ENCODE assay signal across 9 mouse cellular contexts in genomic region chr11:102643891-102644382, GRCm38 (mm10). TPM values are rescaled to one million over a fixed set of nuclear protein-coding genes. Genes with fewer than 3 reads are reported as not detected.
DNase-seq lines count a peak whose midpoint lies in the region; ATAC-seq and TF ChIP-seq lines count a peak whose summit lies in the region.
"Had no signal": no experiment of that assay in that cellular context is flagged by ENCODE, and none has a peak within 500 bp of the region (broad histone marks: within the 10 kb centered on the region; RNA-seq: fewer than 3 reads in every experiment).

No protein-coding gene starts in this region.

- ATAC-seq in hindbrain, postnatal 0 days: no peak
- ATAC-seq in hindbrain, embryonic 16.5 days: no peak
- ATAC-seq in stomach, embryonic 14.5 days (ENCODE audit: insufficient number of reproducible peaks, insufficient read depth, low FRiP score, low read depth): peak; percentile 88
- no peak for ATAC-seq in hindbrain, embryonic 14.5 days (ENCODE audit: low FRiP score)

- H3K9me3 ChIP-seq in hindbrain, postnatal 0 days (ENCODE audit: low read length): no peaks in the 10 kb centered on the region
- no peaks in the 10 kb centered on the region for H3K9me3 ChIP-seq in hindbrain, embryonic 16.5 days (ENCODE audit: control insufficient read depth, low read length)
- no peaks in the 10 kb centered on the region for H3K9me3 ChIP-seq in embryonic facial prominence, embryonic 10.5 days
- no peaks in the 10 kb centered on the region for H3K9me3 ChIP-seq in stomach, embryonic 14.5 days (ENCODE audit: control insufficient read depth, low read depth, low read length)
- no peaks in the 10 kb centered on the region for H3K9me3 ChIP-seq in hindbrain, embryonic 14.5 days (ENCODE audit: control insufficient read depth, low read length)

- no peak overlapping the region for H3K27ac ChIP-seq in hindbrain, postnatal 0 days
- no peak overlapping the region for H3K27ac ChIP-seq in hindbrain, embryonic 16.5 days (ENCODE audit: low read depth, low read length)
- H3K27ac ChIP-seq in embryonic facial prominence, embryonic 10.5 days (replicated peaks): peak overlapping the region; percentile 32
- H3K27ac ChIP-seq in stomach, embryonic 14.5 days (ENCODE audit: low read length): no peak overlapping the region
- no peak overlapping the region for H3K27ac ChIP-seq in hindbrain, embryonic 14.5 days

- intact Hi-C loops in heart, postnatal 36 days (cut with DNase I): loop anchor here (2.0 kb wide), 1 partner anchor 41 kb away; no protein-coding TSS in a partner anchor

- no peak overlapping the region for H3K4me2 ChIP-seq in hindbrain, postnatal 0 days (ENCODE audit: low read depth, low read length)
- H3K4me2 ChIP-seq in hindbrain, embryonic 16.5 days (ENCODE audit: low read length): no peak overlapping the region
- no peak overlapping the region for H3K4me2 ChIP-seq in stomach, embryonic 14.5 days (replicated peaks; ENCODE audit: low read depth, low read length)
- H3K4me2 ChIP-seq in hindbrain, embryonic 14.5 days (replicated peaks): no peak overlapping the region

- no peaks in the 10 kb centered on the region for H3K36me3 ChIP-seq in hindbrain, postnatal 0 days (ENCODE audit: insufficient read depth, low read length)
- no peaks in the 10 kb centered on the region for H3K36me3 ChIP-seq in hindbrain, embryonic 16.5 days (ENCODE audit: control insufficient read depth, insufficient read depth, low read length)
- H3K36me3 ChIP-seq in embryonic facial prominence, embryonic 10.5 days (replicated peaks): no peaks in the 10 kb centered on the region
- H3K36me3 ChIP-seq in stomach, embryonic 14.5 days (ENCODE audit: control insufficient read depth, insufficient read depth, low read length): no peaks in the 10 kb centered on the region
- no peaks in the 10 kb centered on the region for H3K36me3 ChIP-seq in hindbrain, embryonic 14.5 days (replicated peaks; ENCODE audit: control insufficient read depth, insufficient read depth)

- no peaks in the 10 kb centered on the region for H3K27me3 ChIP-seq in hindbrain, postnatal 0 days (ENCODE audit: insufficient read depth, low read length)
- H3K27me3 ChIP-seq in hindbrain, embryonic 16.5 days (replicated peaks; ENCODE audit: control insufficient read depth, insufficient read depth, low read length): no peaks in the 10 kb centered on the region
- no peaks in the 10 kb centered on the region for H3K27me3 ChIP-seq in embryonic facial prominence, embryonic 10.5 days (replicated peaks; ENCODE audit: low read depth, poor library complexity, severe bottlenecking)
- H3K27me3 ChIP-seq in stomach, embryonic 14.5 days (ENCODE audit: control insufficient read depth, insufficient read depth, low read length): no peaks in the 10 kb centered on the region
- no peaks in the 10 kb centered on the region for H3K27me3 ChIP-seq in hindbrain, embryonic 14.5 days (ENCODE audit: control insufficient read depth, insufficient read depth, low read length)

- H3K9ac ChIP-seq in hindbrain, postnatal 0 days (replicated peaks; ENCODE audit: low read length): no peak overlapping the region
- H3K9ac ChIP-seq in hindbrain, embryonic 16.5 days (ENCODE audit: low read depth, low read length): no peak overlapping the region
- H3K9ac ChIP-seq in stomach, embryonic 14.5 days (replicated peaks; ENCODE audit: low read depth, low read length): no peak overlapping the region
- no peak overlapping the region for H3K9ac ChIP-seq in hindbrain, embryonic 14.5 days

- no peak for DNase-seq in hindbrain, postnatal 0 days (ENCODE audit: low spot score)
- peak; percentile 46 for DNase-seq in embryonic facial prominence, embryonic 10.5 days (ENCODE audit: low spot score)
- peak; percentile 40 to 54 for DNase-seq in heart, postnatal 36 days
- DNase-seq in layer of hippocampus, adult 8-10 months (ENCODE audit: low spot score in 2 of 2): no peak
- no peak for DNase-seq in layer of hippocampus, adult 18-20 months (ENCODE audit: low spot score in 2 of 2)
- no peak for DNase-seq in hindbrain, embryonic 14.5 days (ENCODE audit: low spot score)

- 53% methylated on average over 10 of the region's 10 CpGs for WGBS in hindbrain, postnatal 0 days
- 55% methylated on average over 10 of the region's 10 CpGs for WGBS in hindbrain, embryonic 16.5 days
- 42% methylated on average over 10 of the region's 10 CpGs for WGBS in embryonic facial prominence, embryonic 10.5 days
- WGBS in stomach, embryonic 14.5 days: 37% methylated on average over 10 of the region's 10 CpGs
- WGBS in hindbrain, embryonic 14.5 days: 56% methylated on average over 10 of the region's 10 CpGs

- 0 out of 2 replicates have a peak, but pooled peaks have one; percentile 6 for TF ChIP-seq CTCF in hindbrain, postnatal 0 days (IDR thresholded peaks at IDR 0.05; ENCODE audit: low read depth)

- H3K4me1 ChIP-seq in hindbrain, postnatal 0 days (ENCODE audit: insufficient read depth, low read length): no peaks in the 10 kb centered on the region
- H3K4me1 ChIP-seq in hindbrain, embryonic 16.5 days (ENCODE audit: control insufficient read depth, insufficient read depth, low read depth, low read length): no peaks in the 10 kb centered on the region
- peaks cover 45% of the 10 kb centered on the region for H3K4me1 ChIP-seq in embryonic facial prominence, embryonic 10.5 days
- H3K4me1 ChIP-seq in stomach, embryonic 14.5 days (ENCODE audit: control insufficient read depth, insufficient read depth, low read length): peaks cover 11% of the 10 kb centered on the region; the same call in 1 of the 2 replicates
- H3K4me1 ChIP-seq in hindbrain, embryonic 14.5 days (replicated peaks; ENCODE audit: control insufficient read depth, insufficient read depth, low read length): no peaks in the 10 kb centered on the region

- no peak overlapping the region for H3K4me3 ChIP-seq in hindbrain, postnatal 0 days (ENCODE audit: low read length)
- H3K4me3 ChIP-seq in hindbrain, embryonic 16.5 days (ENCODE audit: low read length): no peak overlapping the region
- no peak overlapping the region for H3K4me3 ChIP-seq in embryonic facial prominence, embryonic 10.5 days
- H3K4me3 ChIP-seq in stomach, embryonic 14.5 days (ENCODE audit: low read depth, low read length): no peak overlapping the region
- H3K4me3 ChIP-seq in hindbrain, embryonic 14.5 days (replicated peaks; ENCODE audit: low read length): no peak overlapping the region

RNA-seq across cellular contexts. Expression of gene Meioc, which starts 19.6 kb away (rescaled TPM):
- 0.65 TPM in 1 of 2 replicates, not detected in the other for total RNA-seq in hindbrain, postnatal 0 days (2014; rRNA removed)
- 0.24 and 0.32 TPM in 2 replicates for polyA plus RNA-seq in hindbrain, postnatal 0 days (2015; fragmentation: Nextera tagmentation; extraction: Ambion mirVana)
- 0.15 and 0.17 TPM in 2 replicates for polyA plus RNA-seq in hindbrain, embryonic 16.5 days (2015; fragmentation: Nextera tagmentation; extraction: Ambion mirVana)
- polyA plus RNA-seq in embryonic facial prominence, embryonic 10.5 days (2016; fragmentation: Nextera tagmentation; extraction: Ambion mirVana): 0.39 and 0.40 TPM in 2 replicates
- total RNA-seq in heart, postnatal 36 days (2021): not detected
- polyA plus RNA-seq in stomach, embryonic 14.5 days (2014; fragmentation: Nextera tagmentation; extraction: Ambion mirVana): 0.80 and 1.2 TPM in 2 replicates
- not detected for total RNA-seq in layer of hippocampus, adult 8-10 months (2022)
- not detected for total RNA-seq in layer of hippocampus, adult 18-20 months (2021)
- 0.16 TPM in 1 of 2 replicates, not detected in the other for polyA plus RNA-seq in hindbrain, embryonic 14.5 days (2014; fragmentation: Nextera tagmentation; extraction: Ambion mirVana)
- polyA plus RNA-seq: large intestine, adult 2 months had no signal

RNA-seq across cellular contexts. Expression of gene Fzd2, which starts 39.7 kb away (rescaled TPM):
- 31.7 and 34.5 TPM in 2 replicates for total RNA-seq in hindbrain, postnatal 0 days (2014; rRNA removed)
- 6.0 and 6.5 TPM in 2 replicates for polyA plus RNA-seq in hindbrain, postnatal 0 days (2015; fragmentation: Nextera tagmentation; extraction: Ambion mirVana)
- polyA plus RNA-seq in hindbrain, embryonic 16.5 days (2015; fragmentation: Nextera tagmentation; extraction: Ambion mirVana): 6.0 and 6.7 TPM in 2 replicates
- 45.8 and 49.0 TPM in 2 replicates for polyA plus RNA-seq in embryonic facial prominence, embryonic 10.5 days (2016; fragmentation: Nextera tagmentation; extraction: Ambion mirVana)
- 1 to 10 TPM; 3.1 to 5.4 TPM for total RNA-seq in heart, postnatal 36 days (2021)
- polyA plus RNA-seq in stomach, embryonic 14.5 days (2014; fragmentation: Nextera tagmentation; extraction: Ambion mirVana): 30.5 and 30.6 TPM in 2 replicates
- total RNA-seq in layer of hippocampus, adult 8-10 months (2022): 1 to 10 TPM; 5.9 to 7.3 (median 6.1) TPM
- 1 to 10 TPM; 7.3 to 7.5 TPM for total RNA-seq in layer of hippocampus, adult 18-20 months (2021)
- polyA plus RNA-seq in hindbrain, embryonic 14.5 days (2014; fragmentation: Nextera tagmentation; extraction: Ambion mirVana): 8.2 and 9.2 TPM in 2 replicates

RNA-seq across cellular contexts. Expression of gene Ccdc43, which starts 53.6 kb away (rescaled TPM):
- 16.6 and 22.5 TPM in 2 replicates for total RNA-seq in hindbrain, postnatal 0 days (2014; rRNA removed)
- polyA plus RNA-seq in hindbrain, postnatal 0 days (2015; fragmentation: Nextera tagmentation; extraction: Ambion mirVana): 28.1 and 30.7 TPM in 2 replicates
- polyA plus RNA-seq in hindbrain, embryonic 16.5 days (2015; fragmentation: Nextera tagmentation; extraction: Ambion mirVana): 33.3 and 34.8 TPM in 2 replicates
- 58.1 and 59.8 TPM in 2 replicates for polyA plus RNA-seq in embryonic facial prominence, embryonic 10.5 days (2016; fragmentation: Nextera tagmentation; extraction: Ambion mirVana)
- 10 to 100 TPM; 19.6 to 24.9 TPM for total RNA-seq in heart, postnatal 36 days (2021)
- polyA plus RNA-seq in stomach, embryonic 14.5 days (2014; fragmentation: Nextera tagmentation; extraction: Ambion mirVana): 39.5 and 47.1 TPM in 2 replicates
- total RNA-seq in layer of hippocampus, adult 8-10 months (2022): 10 to 100 TPM; 29.3 to 32.2 (median 30.1) TPM
- total RNA-seq in layer of hippocampus, adult 18-20 months (2021): 10 to 100 TPM; 30.4 to 31.9 TPM
- polyA plus RNA-seq in hindbrain, embryonic 14.5 days (2014; fragmentation: Nextera tagmentation; extraction: Ambion mirVana): 31.3 and 38.4 TPM in 2 replicates

Comparison
In these comparisons a context has a peak if more than half of its experiments do, and no peak if none do; other contexts are left out.
1. DNase-seq: peak in embryonic facial prominence, embryonic 10.5 days (single experiment) and heart, postnatal 36 days (2 of 2); none in hindbrain, postnatal 0 days (single experiment), layer of hippocampus, adult 8-10 months (0 of 2), layer of hippocampus, adult 18-20 months (0 of 2) and hindbrain, embryonic 14.5 days (single experiment).